Mouse (Mus musculus) spleen, adult 18-20 months (tissue): Measurements from ENCODE around the gene Trappc12.
"Not testable (repeated sequence)": the region's sequence is repeated elsewhere in the genome, so short reads cannot be mapped to it uniquely, and the experiment has no call there.

ENCODE experiments used
- DNase-seq, 2 experiments: peaks; one replicate each; pipeline ENCODE4 v3.0.0; 2022; ENCODE audit warnings: mixed read lengths in 2 of 2

Gene Trappc12

DNA sequence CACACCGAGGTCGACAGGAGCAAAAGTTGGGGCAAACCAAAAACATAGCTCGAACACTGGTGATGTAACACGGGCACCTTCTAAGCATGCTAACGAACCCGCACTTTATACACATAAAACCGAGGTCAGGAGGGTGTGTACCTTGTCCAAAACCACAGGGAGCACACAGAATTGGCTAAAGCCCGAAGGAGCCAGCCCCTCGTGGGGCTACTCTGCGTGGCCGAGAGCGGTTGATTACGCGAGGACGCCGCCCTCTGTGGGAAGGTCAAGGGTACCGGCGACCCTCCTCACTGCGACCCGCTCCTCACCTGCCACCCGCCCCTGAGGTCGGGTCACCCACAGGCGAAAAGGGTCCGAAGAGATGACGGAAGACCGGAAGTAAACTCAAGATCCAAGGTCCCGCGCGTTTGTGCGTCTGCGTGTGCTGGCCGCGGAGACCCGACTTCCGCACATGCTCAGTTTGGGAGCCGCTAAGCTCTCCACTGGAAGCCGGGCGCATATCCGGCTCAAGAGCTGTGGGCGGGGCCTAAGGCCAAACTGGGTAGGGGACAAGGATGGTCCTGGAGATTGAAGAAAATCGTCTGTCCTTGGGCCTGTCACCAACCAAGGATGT, at the start of gene Trappc12:
Gene Trappc12, minus strand, starts transcription at position 452 of the 613 bp plus-strand sequence.
- peak; percentile 78 to 84 for DNase-seq

DNA sequence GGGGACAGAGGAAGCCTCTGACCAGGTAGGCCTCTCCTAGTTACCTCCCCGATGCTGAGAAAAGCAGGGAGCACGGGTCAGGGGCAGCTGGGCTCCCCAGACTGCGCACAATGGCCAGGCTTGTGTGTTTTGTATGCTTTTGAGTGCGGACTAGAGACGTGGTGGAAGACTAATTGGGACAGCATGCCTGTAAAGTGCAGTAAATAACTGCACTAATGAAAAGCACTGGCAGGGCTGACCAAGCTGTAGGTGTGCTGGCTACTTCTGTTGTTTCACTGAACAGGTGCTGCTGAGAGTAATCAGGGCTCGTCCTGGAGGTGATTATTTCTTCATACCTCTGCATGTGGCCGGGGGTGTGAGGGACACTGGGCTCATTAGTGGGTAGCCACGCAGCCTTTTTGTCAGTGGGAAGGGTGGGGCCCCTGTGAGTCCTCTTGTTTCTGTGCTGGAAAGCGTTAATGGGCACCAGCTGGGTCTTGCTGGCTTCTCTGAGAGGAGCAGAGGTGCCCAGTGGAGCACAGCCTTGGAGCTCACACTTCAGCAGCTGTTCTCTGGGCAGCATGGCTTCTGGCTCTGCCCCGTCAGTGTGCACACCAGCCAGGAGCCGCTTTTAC, 49.6 kb upstream of the Trappc12 start:
- no peak for DNase-seq

DNA sequence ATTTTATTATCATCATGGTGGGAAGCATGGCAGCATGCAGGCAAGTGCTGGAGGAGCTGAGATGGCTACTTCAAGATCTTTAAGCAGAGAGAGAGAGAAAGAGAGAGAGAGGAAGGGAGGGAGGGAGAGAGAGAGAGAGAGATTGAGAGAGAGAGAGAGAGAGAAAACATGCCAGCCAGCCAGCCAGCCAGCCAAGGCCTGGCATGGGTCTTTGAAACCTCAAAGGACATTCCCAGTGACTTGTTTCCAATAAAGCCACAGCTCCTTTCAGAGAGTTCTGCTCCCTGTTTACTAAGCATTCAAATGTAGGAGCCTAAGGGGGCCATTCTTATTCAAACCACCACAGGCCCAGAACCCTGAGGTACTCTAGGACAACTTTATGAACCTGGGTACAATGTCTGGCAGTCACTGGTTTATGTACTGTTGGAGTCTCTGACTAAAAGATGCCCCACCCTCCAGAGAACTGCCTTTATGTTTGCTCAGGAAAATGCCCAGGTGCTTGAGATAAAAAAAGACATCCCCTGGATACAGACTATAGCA, 46.7 kb upstream of the Trappc12 start:
- no peak for DNase-seq

DNA sequence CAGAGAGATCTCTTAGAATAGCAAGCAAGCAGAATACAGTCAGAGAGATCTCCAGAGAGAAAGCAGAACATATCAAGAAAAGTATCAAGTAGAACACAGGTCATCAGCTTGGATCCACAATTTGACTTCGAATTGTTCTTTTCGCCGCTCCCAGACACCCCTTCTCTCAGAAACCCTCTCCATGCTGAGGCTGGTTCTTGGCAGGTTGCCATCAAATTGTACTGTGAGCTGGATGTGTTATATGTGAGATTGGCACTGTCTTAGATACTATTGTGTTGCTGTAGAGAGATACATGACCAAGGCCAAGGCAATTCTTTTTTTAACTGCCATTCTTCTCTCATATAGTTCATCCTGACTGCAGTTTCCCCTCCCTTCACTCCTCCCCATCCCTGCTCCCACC, 44.8 kb upstream of the Trappc12 start:
- no peak for DNase-seq

DNA sequence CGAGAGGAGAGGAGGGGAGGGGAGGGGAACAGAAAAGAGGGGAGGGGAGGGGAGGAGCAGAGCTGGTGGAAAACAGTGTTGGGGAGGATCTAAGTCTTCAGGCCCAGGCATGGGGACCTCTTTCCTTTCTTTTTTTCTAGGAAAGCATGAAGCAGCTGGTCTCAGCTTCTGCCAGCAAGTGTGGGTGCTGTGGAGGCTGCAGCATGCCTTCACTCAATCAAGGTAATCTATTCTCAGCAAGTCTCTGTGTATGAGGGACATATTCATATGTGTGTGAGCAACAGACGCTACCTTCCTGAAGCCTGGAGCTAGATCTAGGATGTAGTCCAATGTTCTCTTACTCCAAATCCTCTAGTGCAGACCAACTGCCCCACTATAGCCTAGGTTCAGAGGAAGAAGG, 43.4 kb upstream of the Trappc12 start:
- DNase-seq = no peak

DNA sequence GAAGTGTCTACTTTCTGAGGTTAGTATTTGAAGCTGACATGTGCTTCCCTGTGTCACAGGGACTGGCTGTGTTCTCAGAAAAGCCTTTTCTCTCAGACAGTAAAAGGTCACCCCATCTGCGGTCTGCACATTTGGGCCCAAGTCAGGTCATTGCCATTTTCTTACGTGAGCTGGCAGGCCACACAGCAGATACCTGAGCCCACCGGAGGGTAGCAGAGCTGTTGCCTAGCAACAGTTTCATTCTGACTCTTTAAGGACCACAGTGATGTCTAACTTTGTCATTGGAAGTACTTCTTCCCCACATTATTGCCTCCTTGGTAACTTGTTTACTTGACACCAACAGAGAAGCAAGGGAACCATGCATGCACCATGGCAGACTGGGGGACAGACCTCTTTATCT, 42.3 kb upstream of the Trappc12 start:
- no peak for DNase-seq

DNA sequence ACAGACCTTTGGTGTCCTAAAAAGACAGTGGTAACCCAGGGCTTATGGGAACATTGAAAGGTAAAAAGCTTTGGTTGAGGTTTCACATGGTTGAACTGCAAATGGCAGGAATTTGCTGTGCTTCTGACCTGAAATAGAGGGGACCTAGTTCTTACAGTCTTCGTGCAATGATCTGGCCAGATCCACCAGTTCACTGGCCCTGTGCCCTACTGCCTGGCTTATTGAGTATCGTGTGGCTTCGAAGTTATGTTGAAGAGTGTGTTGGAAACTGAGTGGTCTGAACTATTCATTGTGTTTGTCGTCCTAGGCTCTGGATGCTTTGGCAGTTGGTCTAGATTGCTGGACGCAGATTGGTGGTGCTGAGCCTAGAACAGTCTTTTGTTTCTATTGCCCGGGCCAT, 36.0 kb upstream of the Trappc12 start:
- no peak for DNase-seq

DNA sequence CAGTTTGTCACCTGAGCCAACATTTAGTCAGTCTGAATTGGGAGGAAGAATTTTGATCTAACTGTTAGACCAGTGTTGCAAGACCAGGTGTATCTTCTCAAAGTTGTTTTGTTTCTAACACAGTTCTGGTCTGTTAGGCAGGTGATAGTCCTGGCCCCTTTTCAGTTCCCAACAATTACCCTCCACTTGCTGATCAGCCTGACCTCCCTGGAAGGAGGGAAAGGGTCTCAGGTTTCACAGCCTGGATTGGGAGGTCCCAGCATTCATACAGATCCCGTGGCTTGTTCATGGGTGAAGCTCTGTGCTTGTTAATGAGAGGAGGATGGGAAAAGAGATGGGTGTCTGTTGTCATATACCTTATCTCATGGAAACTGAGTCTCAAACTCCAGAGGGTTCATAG, 35.0 kb upstream of the Trappc12 start:
- no peak for DNase-seq

DNA sequence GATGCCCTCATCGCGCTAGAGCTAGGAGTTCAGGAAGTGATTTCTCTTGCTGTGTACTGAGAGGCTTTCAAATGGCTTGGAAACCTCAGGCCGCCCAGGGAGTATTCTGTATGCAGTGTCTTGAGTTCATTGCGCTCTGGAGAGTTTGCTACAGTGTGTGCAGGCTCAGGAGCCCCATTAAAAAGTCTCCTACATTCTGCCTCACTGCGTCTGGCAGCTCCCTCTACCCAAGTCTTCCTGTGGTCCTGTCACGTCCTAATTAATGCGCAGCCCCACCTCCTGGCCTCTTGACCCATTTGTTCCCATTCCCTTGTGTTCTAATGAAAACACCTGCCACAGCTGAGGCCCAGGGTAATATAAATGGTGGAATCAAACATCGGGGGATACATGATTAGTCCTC, 34.6 kb upstream of the Trappc12 start:
- DNase-seq = no peak

DNA sequence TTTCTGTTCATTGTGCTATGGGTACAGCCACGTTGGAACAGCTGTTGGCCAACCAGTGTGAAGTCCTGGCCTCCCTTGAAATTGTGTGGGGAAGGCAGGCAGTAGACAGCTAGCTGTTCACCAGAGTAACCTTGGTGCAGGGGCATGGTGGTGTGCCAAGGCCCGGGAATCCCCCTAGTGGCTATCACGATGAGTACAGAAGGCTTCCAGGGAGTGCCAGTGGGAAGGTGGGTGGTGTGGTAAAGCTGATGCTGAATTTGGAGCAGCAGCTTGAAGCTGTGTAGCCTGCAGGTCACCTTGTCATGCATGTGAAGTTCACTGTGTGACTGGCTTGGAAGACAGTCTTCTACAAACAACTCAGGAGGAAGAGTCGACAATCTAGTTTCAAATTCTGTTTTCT, 34.1 kb upstream of the Trappc12 start:
- peak in 1 of 2 experiments; percentile 25 for DNase-seq

DNA sequence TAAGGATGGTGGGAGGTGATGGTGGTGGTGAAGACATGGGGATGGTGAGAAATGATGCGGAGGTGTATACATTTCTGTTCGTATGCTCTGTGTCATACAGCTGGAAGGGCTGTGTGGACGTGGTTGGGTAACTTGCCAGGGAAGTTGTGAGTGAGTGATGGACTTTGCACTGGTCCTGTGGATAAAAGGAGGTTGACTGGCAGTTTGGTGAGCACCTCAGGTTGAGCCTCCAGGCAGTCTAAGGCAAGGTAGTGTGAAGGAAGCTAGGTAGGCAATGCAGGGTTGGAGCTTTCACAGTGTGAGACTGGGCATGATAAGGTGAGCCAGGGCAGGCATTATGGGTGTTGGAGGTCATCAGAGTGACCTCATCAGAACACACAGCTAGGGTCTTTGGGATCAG, 32.4 kb upstream of the Trappc12 start:
- DNase-seq = no peak

DNA sequence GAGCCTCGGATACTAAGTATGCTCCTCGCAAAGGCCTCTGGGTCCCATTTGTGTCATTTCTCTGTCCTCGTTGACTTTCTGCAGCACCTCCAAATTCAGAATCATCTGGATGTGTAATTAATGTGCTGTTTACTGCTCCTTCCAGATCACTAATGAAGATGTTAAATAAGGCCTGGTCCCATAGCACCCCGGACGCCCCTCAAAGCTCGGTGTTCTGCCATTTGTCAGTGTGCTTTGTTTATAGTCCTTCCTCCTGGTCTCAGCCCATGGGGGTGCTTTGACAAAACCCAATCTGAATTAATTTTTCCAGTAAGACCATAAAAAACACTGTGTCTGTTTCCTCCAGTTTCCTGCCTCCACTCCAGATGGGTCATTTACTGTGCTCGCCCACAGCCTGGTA, 29.9 kb upstream of the Trappc12 start:
- DNase-seq = no peak

DNA sequence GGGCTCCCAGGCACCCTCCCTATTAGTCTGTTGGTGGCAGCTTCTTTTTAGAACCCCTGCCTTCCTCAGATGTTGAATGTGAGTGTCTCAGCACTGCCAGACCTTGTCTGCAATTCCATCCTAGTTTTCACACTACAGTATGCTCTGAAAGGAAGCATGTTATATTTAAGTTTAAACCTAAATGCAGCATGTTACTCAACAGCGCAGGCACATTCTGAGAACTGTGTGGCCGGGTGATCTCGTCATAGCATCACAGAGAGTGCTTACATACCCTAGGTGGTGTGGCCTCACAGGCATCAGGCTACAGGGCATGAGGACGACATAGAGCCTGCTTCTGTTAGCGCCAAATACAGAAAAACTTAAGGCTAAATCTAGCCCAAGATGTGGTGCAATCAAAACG, 25.4 kb upstream of the Trappc12 start:
- DNase-seq = no peak

DNA sequence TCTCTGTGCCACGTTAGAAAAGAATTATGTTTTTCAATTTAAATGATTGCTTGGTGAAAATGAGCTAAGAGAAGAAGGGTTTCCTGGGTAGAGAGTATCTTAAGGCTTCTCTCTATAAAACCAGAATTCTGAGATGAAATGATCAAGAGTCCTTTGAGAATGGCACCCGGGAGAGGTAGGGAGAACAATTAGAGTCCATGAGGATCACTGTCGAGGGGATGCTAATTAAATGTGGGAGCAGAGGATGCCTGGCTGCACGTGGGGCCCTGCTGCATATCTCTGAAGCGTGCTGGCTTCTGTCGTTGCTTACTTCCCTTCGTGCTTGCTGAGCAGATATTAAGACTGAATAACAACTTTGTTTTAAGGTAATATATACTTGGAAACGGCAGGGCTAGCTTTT, 24.8 kb upstream of the Trappc12 start:
- no peak for DNase-seq

DNA sequence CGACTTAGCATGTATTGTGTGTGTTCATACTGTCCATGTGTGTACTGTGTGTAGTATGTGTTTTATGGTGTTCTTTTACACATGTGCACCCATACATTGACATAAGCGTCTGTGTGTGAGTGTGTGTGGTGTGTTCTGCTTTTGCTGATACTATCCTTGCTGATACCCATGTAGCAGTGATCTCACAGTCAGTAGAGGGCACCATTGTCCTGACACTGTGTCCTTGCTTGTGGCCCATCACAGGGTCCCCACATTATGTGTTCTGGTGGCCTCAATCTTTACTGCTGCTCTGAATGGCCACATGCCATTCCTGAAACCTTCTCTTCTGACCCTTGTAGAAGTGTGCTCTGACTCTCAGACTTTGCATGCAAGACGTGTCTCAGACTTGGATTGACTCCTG, 23.5 kb upstream of the Trappc12 start:
- DNase-seq = no peak

DNA sequence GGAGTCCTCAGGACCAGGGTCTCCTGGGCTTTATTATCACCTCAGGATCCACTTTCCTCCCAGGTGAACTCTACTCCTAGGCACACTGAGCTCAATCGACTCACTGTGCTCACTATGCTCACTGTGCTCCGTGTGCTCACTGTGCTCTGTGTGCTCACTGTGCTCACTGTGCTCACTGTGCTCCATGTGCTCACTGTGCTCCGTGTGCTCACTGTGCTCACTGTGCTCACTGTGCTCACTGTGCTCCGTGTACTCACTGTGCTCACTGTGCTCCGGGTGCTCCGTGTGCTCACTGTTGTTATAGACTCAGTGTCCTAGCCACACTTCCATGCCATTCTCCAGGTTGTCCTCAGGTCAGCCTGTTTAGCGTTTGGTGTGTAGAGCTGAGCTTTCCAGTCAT, 19.7 kb upstream of the Trappc12 start:
- DNase-seq = no peak

DNA sequence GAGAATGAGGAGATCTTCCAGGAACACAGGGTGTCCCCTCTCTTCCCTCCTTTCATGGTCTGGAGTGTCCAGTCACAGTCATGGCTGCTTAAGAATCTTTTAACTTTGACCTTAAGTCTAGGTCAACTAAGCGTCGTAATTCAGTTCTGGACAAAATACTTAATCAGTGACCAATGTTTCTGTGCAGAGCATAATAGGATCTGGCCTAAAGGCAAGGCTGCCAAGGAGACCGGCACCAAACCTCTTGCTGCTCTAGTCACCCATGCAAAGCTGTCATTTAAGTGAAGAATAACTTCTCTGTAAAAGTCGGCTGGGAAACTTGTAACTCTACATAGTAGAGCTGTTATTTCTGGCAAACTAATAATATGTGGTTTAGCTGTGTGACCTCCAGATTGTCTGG, 5.7 kb upstream of the Trappc12 start:
- DNase-seq = no peak

DNA sequence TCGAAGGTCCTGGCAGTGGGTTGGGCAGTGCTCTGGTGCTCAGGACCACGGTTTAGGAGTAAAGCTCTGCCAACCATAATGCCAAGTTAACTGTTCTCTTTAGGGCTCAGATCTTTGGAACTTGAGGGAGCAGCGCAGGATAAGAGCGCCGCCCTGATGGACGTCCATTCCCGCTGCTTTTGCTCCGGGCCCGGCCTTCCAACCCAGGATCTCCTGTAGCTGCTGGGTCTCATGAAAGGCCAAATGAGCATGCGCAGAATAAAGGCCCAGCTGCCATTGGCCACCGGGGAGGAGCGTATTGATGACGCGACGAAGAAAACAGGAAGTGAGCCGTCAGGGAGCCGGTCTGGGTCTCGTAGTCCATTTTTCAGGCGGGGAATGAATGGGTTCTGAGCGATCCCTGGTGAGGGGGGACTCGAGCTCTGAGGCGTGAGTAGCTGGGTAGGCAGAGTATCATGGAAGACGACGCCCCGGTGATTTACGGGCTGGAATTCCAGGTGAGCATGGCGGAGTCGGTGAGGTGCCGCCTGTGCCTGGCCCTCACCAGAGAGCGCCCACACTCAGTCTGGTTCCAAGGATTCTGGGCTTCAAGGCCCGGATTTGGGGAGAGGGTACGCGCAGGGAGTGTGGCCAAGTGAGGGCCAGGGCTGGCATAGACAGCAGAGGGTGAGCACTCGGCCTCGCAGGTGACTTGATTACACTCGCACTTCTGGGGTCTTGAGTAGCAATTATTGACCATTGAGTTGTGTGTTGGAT, 1.4 kb upstream of the Trappc12 start, which contains the start of gene Eipr1:
Gene Eipr1, plus strand, starts transcription at position 296 of the 756 bp plus-strand sequence.
- peak; percentile 69 to 75 for DNase-seq

DNA sequence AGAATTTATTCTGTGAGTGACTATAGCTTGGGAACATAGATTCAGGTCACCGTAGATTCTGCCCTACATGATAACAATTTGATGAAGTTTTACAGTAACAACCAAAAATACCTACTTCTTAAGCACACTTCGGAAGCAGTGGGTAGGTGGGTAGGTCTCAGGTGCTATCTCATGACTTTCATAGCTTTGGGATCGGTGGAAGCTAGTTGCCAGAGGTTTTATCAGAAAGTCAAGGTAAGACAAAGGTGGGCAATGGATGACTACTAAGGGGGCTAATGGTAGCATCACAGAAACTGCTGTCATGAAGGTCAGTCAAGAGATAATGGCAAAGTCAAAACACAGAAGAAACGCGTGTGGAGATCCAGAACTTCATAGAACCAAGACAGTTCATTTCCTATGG, 604 bp upstream of the Trappc12 start:
- no peak for DNase-seq

DNA sequence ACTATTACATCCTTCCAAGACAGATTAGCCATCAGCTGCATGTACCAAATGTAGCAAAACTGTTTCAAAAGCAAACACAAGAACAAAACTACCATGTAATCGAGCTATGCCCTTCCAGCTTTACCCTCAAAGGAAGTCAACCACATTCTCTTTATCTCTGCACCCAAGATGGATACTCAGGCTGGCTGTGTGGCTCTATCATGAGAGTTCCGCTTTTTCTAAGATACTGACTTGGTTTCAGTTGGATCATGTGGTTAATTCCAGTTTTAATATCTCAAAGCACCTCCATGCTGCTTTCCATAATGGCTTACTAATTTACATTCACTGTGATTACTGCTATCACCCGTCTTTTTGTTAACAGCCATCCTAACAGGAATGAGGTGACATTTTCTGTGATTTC, 6.9 kb downstream of the Trappc12 start:
- no peak for DNase-seq

DNA sequence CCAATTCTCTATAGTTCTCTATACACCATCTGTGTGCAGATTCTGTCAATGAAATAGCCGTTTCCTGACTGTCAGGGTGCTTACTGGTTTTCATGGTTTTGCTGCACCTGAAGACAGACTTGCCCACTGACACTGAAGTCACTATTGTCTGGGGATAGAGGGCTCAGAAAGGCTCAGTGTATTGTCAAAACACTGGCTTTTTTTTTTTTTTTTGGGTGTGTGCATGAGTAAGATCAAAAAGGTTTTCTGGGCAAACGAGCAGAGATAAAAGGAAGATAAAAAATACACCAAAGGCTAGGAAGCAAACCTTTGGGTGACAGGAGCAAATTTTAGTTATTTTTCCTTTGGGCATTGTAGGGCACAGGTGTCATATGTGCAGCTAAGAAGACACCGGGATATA, 15.0 kb downstream of the Trappc12 start:
- DNase-seq = no peak

DNA sequence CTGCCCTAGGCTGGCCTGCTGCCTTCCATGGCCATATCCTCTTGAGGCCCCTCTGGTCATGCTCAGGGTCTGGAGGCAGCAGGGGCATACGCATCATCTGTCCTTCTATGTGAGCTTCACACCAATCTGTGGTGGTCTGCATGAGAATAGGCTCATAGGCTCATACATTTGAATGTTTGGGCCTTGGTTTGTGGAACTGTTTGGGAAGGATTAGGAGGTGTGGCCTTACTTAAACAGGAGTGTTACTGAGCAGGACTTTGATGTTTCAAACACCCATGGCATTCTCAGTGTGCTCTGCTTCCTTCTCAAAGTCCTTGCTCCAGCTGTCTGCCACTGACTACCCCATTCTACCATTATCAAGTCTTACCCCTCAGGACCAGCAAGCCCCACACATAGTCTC, 16.0 kb downstream of the Trappc12 start:
- DNase-seq = no peak

DNA sequence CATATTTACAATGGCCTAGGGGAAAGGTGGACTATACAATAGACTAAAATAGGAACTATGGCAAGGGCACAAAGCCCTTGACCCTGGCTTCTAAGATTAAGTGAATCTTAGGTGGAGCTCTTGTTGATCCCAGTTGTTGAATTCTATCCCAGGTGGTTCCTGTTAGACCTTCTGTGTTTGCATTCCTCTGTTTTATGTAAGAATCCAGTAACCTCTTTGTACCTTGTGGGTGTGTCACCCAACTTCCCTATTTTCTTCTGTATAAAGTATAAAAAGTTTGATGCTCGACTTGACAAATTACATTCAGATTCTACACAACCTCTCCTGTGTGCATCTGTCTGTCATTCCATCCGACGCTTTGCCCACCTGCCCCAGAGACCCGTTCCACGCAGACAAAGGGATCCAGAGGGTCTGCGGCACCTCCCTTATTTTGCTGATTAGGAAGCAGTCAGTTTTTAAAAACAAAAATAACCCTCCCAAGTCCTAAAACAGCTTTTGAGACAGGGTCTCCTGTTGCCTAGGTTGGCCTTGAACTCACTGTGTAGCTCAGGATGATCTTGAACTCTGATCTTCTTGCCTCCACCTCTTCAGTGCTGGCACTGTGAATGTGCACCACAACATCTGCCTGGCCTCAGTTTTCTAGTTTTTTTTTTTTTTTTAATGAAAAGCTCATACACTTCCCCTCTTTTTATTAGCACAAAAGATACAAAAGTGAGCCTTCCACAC, 16.6 kb downstream of the Trappc12 start:
- DNase-seq = not testable (repeated sequence)
